Mouse (Mus musculus) embryonic facial prominence, embryonic 14.5 days (tissue): ENCODE results near the gene Glrp1. TPM values are rescaled to one million over a fixed set of nuclear protein-coding genes. Genes with fewer than 3 reads are reported as not detected.

Source experiments
- ATAC-seq: fragments of 200-750 bp; cut with Nextera tagmentation; 2 replicates; pipeline ENCODE4 v1.8.0; 2017; ENCODE audit warnings: low read depth, moderate number of reproducible peaks, moderate TSS enrichment
- DNase-seq: peaks from one replicate; pipeline ENCODE4 v3.0.0-alpha.2; 2015; ENCODE audit warnings: low spot score
- H3K27ac ChIP-seq: fragments of 300-500 bp; sonication (generic); replicated peaks from 2 replicates; pipeline ENCODE4 v1.5.1; 2014; ENCODE audit warnings: low read depth, mild to moderate bottlenecking, low read length, moderate library complexity
- H3K27me3 ChIP-seq: fragments of 300-500 bp; sonication (generic); replicated peaks from 2 replicates; pipeline ENCODE4 v1.6.1; 2014; ENCODE audit warnings: low read length; ENCODE audit not compliant: control insufficient read depth, insufficient read depth
- H3K36me3 ChIP-seq: fragments of 300-500 bp; sonication (generic); 2 replicates; pipeline ENCODE4 v1.6.1; 2014; ENCODE audit warnings: low read length, mixed read lengths; ENCODE audit not compliant: control insufficient read depth, insufficient read depth
- H3K4me1 ChIP-seq: fragments of 300-500 bp; sonication (generic); 2 replicates; pipeline ENCODE4 v1.6.1; 2014; ENCODE audit warnings: antibody characterized with exemption, low read length; ENCODE audit not compliant: control insufficient read depth, insufficient read depth
- H3K4me2 ChIP-seq: fragments of 300-500 bp; sonication (generic); 2 replicates; pipeline ENCODE4 v1.6.1; 2014; ENCODE audit warnings: low read depth, mild to moderate bottlenecking, low read length, moderate library complexity, mixed read lengths
- H3K4me3 ChIP-seq: fragments of 300-500 bp; sonication (generic); 2 replicates; pipeline ENCODE4 v1.5.1; 2014; ENCODE audit warnings: low read depth, mild to moderate bottlenecking, low read length
- H3K9ac ChIP-seq: fragments of 300-500 bp; sonication (generic); 2 replicates; pipeline ENCODE4 v1.6.1; 2014; ENCODE audit warnings: low read depth, mild to moderate bottlenecking, low read length, moderate library complexity, mixed read lengths
- H3K9me3 ChIP-seq: fragments of 300-500 bp; sonication (generic); 2 replicates; pipeline ENCODE4 v1.6.1; 2016; ENCODE audit warnings: low read length; ENCODE audit not compliant: control insufficient read depth
- WGBS: fragments of 180-500 bp; shearing (Covaris S2); extraction: QIAGEN DNeasy Blood & Tissue Kit; methylation state at CpG from one replicate; pipeline ENCODE4 v1.1.7; 2014; 5-methylcytosine and 5-hydroxymethylcytosine counted together
- polyA plus RNA-seq: library from polyadenylated mRNA; unstranded; fragments of >200 nt; fragmentation: Nextera tagmentation; extraction: Ambion mirVana; gene quantifications from 2 replicates; pipeline ENCODE4 v1.2.1, GENCODE M21; 2014

The Glrp1 gene
- polyA plus RNA-seq, 1 experiment from 2014 or later: not detected

- Histone ChIP-seq H3K9ac (no peak overlapping the region), H3K4me2 (no peak overlapping the region), H3K4me1 (no peaks in the 10 kb centered on the region), H3K36me3 (no peaks in the 10 kb centered on the region), H3K9me3 (no peaks in the 10 kb centered on the region), H3K27ac (no peak overlapping the region), H3K27me3 (no peaks in the 10 kb centered on the region), H3K4me3 (no peak overlapping the region)
- ATAC-seq (no peak), DNase-seq (no peak)
- 77% methylated on average over 7 of the region's 7 CpGs for WGBS
Observed at GRCm38 (mm10) chr1:88539256-88539655, 29.4 kb upstream of the Glrp1 start.

- Histone ChIP-seq H3K4me2 (no peak overlapping the region), H3K4me3 (no peak overlapping the region), H3K27me3 (no peaks in the 10 kb centered on the region), H3K4me1 (no peaks in the 10 kb centered on the region), H3K27ac (no peak overlapping the region), H3K36me3 (no peaks in the 10 kb centered on the region), H3K9ac (no peak overlapping the region), H3K9me3 (no peaks in the 10 kb centered on the region)
- DNase-seq (no peak), ATAC-seq (no peak)
- 97% methylated on average over 1 of the region's 1 CpGs for WGBS
Observed at GRCm38 (mm10) chr1:88536308-88536707, 26.4 kb upstream of the Glrp1 start.

- H3K36me3 ChIP-seq: no peaks in the 10 kb centered on the region
- no peak overlapping the region for H3K4me2 ChIP-seq
- H3K27ac ChIP-seq: peak overlapping the region; percentile 52
- no peaks in the 10 kb centered on the region for H3K4me1 ChIP-seq
- DNase-seq (peak; percentile 27), ATAC-seq (no peak)
- WGBS: 60% methylated on average over 5 of the region's 5 CpGs
- H3K9me3 ChIP-seq: no peaks in the 10 kb centered on the region
- H3K9ac ChIP-seq: no peak overlapping the region
- no peaks in the 10 kb centered on the region for H3K27me3 ChIP-seq
- H3K4me3 ChIP-seq: no peak overlapping the region
Observed at GRCm38 (mm10) chr1:88534091-88534490, 24.2 kb upstream of the Glrp1 start.

- no peak overlapping the region for H3K4me3 ChIP-seq
- no peaks in the 10 kb centered on the region for H3K9me3 ChIP-seq
- no peaks in the 10 kb centered on the region for H3K36me3 ChIP-seq
- H3K9ac ChIP-seq: no peak overlapping the region
- no peak overlapping the region for H3K4me2 ChIP-seq
- peak; percentile 90 for ATAC-seq
- H3K27ac ChIP-seq: no peak overlapping the region
- H3K27me3 ChIP-seq: no peaks in the 10 kb centered on the region
- no peaks in the 10 kb centered on the region for H3K4me1 ChIP-seq
- DNase-seq: peak; percentile 87
- 45% methylated on average over 6 of the region's 6 CpGs for WGBS
Observed at GRCm38 (mm10) chr1:88526161-88526560, 16.3 kb upstream of the Glrp1 start.

GRCm38 (mm10) chr1:88525622-88526021 lies 15.8 kb upstream of the Glrp1 start:
- Histone ChIP-seq H3K4me2 (no peak overlapping the region), H3K36me3 (no peaks in the 10 kb centered on the region), H3K4me1 (no peaks in the 10 kb centered on the region), H3K27me3 (no peaks in the 10 kb centered on the region), H3K4me3 (no peak overlapping the region), H3K27ac (no peak overlapping the region), H3K9me3 (no peaks in the 10 kb centered on the region), H3K9ac (no peak overlapping the region)
- DNase-seq (peak; percentile 15), ATAC-seq (no peak)
- 56% methylated on average over 3 of the region's 3 CpGs for WGBS

GRCm38 (mm10) chr1:88521170-88521747 lies 11.4 kb upstream of the Glrp1 start:
- H3K4me3 ChIP-seq: no peak overlapping the region
- no peak overlapping the region for H3K27ac ChIP-seq
- ATAC-seq (no peak), DNase-seq (no peak)
- 78% methylated on average over 11 of the region's 11 CpGs for WGBS
- H3K36me3 ChIP-seq: no peaks in the 10 kb centered on the region
- no peaks in the 10 kb centered on the region for H3K4me1 ChIP-seq
- H3K4me2 ChIP-seq: no peak overlapping the region
- no peak overlapping the region for H3K9ac ChIP-seq
- no peaks in the 10 kb centered on the region for H3K9me3 ChIP-seq
- no peaks in the 10 kb centered on the region for H3K27me3 ChIP-seq

GRCm38 (mm10) chr1:88513613-88514012 lies 3.7 kb upstream of the Glrp1 start:
- no peak overlapping the region for H3K9ac ChIP-seq
- no peak overlapping the region for H3K4me2 ChIP-seq
- no peaks in the 10 kb centered on the region for H3K4me1 ChIP-seq
- no peak overlapping the region for H3K4me3 ChIP-seq
- DNase-seq: no peak
- no peak for ATAC-seq
- WGBS: 88% methylated on average over 5 of the region's 5 CpGs
- H3K9me3 ChIP-seq: no peaks in the 10 kb centered on the region
- H3K36me3 ChIP-seq: no peaks in the 10 kb centered on the region
- H3K27ac ChIP-seq: no peak overlapping the region
- H3K27me3 ChIP-seq: no peaks in the 10 kb centered on the region

- Histone ChIP-seq H3K4me1 (no peaks in the 10 kb centered on the region), H3K9me3 (no peaks in the 10 kb centered on the region), H3K27ac (no peak overlapping the region), H3K4me3 (no peak overlapping the region), H3K36me3 (no peaks in the 10 kb centered on the region), H3K4me2 (no peak overlapping the region), H3K27me3 (no peaks in the 10 kb centered on the region), H3K9ac (no peak overlapping the region)
- ATAC-seq (no peak), DNase-seq (no peak)
- 72% methylated on average over 8 of the region's 8 CpGs for WGBS
Observed at GRCm38 (mm10) chr1:88507886-88508285, 2.0 kb downstream of the Glrp1 start.

GRCm38 (mm10) chr1:88507214-88507613 lies 2.7 kb downstream of the Glrp1 start:
- Histone ChIP-seq H3K4me2 (no peak overlapping the region), H3K4me3 (no peak overlapping the region), H3K27me3 (no peaks in the 10 kb centered on the region), H3K36me3 (no peaks in the 10 kb centered on the region), H3K4me1 (no peaks in the 10 kb centered on the region), H3K9me3 (no peaks in the 10 kb centered on the region), H3K27ac (no peak overlapping the region), H3K9ac (no peak overlapping the region)
- DNase-seq (no peak), ATAC-seq (no peak)
- 79% methylated on average over 5 of the region's 5 CpGs for WGBS
